Mouse (Mus musculus): ENCODE results near the gene Intu. TPM values are rescaled to one million over a fixed set of nuclear protein-coding genes. Genes with fewer than 3 reads are reported as not detected.
A peak's percentile ranks its signal among the peaks of the same experiment; 100 is the strongest.

Intu gene
- polyA plus RNA-seq, 1 experiment from 2014 or later = 3.4 TPM

DNA sequence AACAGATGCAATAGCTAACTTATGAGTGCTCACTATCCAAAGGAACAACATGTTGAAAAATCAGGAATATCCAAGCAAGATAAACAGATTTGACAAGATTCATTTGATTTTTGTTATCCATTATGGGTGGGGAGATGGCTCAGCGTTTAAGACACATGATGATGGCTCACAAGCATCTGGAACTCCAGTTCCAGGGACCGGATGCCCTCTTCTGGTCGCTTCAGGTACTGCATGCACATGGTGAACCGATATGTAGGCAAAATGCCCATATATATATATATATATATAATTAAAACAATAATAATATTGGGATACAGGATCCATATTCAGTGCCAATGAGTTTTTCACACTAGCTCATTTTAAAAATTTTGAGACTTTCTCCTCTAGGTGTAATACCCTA lies 5.7 kb upstream of the Intu start:
- no peak for ATAC-seq (ENCODE audit: low read depth)

DNA sequence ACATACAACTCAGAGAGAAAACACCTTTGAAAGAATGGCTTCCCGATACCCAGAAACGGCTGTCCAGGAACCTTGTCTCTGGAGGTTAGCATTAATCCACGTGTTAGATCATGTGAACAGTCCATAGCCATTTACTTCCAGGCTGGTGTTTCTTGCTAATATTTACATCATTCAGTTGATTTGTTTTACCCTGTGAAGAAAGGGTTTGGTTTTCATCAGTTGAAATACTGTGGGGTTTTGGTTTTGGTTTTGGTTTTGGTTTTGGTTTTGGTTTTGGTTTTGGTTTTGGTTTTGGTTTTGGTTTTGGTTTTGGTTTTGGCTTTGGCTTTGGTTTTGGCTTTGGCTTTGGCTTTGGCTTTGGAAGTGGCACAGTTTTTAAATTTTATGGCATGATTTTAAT lies 5.0 kb upstream of the Intu start:
- H3K4me3 ChIP-seq (ENCODE audit: low read length) = no peak overlapping the region
- 79% methylated on average over 3 of the region's 3 CpGs for WGBS
- H3K9ac ChIP-seq (ENCODE audit: low read length) = no peak overlapping the region
- H3K36me3 ChIP-seq (ENCODE audit: control insufficient read depth, insufficient read depth, low read length) = no peaks in the 10 kb centered on the region
- H3K27me3 ChIP-seq (ENCODE audit: control insufficient read depth, insufficient read depth, low read depth, low read length) = peaks cover 3% of the 10 kb centered on the region
- no peak overlapping the region for H3K27ac ChIP-seq (ENCODE audit: low read length)
- H3K9me3 ChIP-seq (ENCODE audit: control insufficient read depth, low read length) = no peaks in the 10 kb centered on the region
- H3K4me1 ChIP-seq (replicated peaks; ENCODE audit: control insufficient read depth, insufficient read depth, low read length) = peaks cover 9% of the 10 kb centered on the region
- no peak overlapping the region for H3K4me2 ChIP-seq (ENCODE audit: low read depth, low read length)
- no peak for ATAC-seq (ENCODE audit: low read depth)

More for the DNA sequence above, 5.7 kb upstream of the Intu start:
- no peak overlapping the region for H3K27ac ChIP-seq (ENCODE audit: low read length)
- 15% methylated on average over 4 of the region's 4 CpGs for whole genome bisulfite sequencing
- no peak overlapping the region for H3K9ac ChIP-seq (ENCODE audit: low read length)
- no peaks in the 10 kb centered on the region; the same call in 1 of the 2 replicates for H3K27me3 ChIP-seq (ENCODE audit: control insufficient read depth, insufficient read depth, low read depth, low read length)
- H3K9me3 ChIP-seq (ENCODE audit: control insufficient read depth, low read length) = no peaks in the 10 kb centered on the region
- no peak overlapping the region for H3K4me2 ChIP-seq (ENCODE audit: low read depth, low read length)
- no peaks in the 10 kb centered on the region for H3K36me3 ChIP-seq (ENCODE audit: control insufficient read depth, insufficient read depth, low read length)
- H3K4me1 ChIP-seq (replicated peaks; ENCODE audit: control insufficient read depth, insufficient read depth, low read length) = peaks cover 6% of the 10 kb centered on the region
- no peak overlapping the region for H3K4me3 ChIP-seq (ENCODE audit: low read length)

DNA sequence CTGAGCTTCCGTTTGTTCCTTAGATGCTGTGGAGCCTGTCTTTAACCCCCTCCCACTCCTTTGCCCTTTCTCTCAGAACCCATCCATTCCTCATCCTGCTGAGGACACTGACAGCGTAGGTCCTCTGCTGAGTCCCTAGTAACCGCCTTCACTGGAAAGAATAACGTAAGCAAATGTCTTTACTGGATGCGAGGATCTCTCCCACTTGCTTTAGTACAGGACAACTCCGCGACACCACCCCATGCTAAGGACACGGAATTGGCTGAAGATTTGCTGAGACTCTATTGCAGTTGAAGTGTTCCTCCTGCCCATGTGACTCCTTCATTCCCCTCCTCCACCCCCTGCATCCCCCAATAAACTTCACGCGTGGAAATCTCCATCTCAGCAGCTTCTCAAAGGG lies 3.9 kb upstream of the Intu start:
- ATAC-seq (ENCODE audit: low read depth) = no peak
- no peak overlapping the region for H3K4me2 ChIP-seq (ENCODE audit: low read depth, low read length)

GRCm38 (mm10) chr3:40527976-40528950 lies 2.8 kb upstream of the Intu start:
- Histone ChIP-seq H3K27me3 (ENCODE audit: control insufficient read depth, insufficient read depth, low read depth, low read length) (peaks cover 15% of the 10 kb centered on the region), H3K4me3 (ENCODE audit: low read length) (no peak overlapping the region), H3K9ac (ENCODE audit: low read length) (no peak overlapping the region), H3K27ac (ENCODE audit: low read length) (no peak overlapping the region), H3K4me2 (ENCODE audit: low read depth, low read length) (no peak overlapping the region), H3K9me3 (ENCODE audit: control insufficient read depth, low read length) (no peaks in the 10 kb centered on the region), H3K4me1 (replicated peaks; ENCODE audit: control insufficient read depth, insufficient read depth, low read length) (peaks cover 14% of the 10 kb centered on the region), H3K36me3 (ENCODE audit: control insufficient read depth, insufficient read depth, low read length) (no peaks in the 10 kb centered on the region)
- ATAC-seq (ENCODE audit: low read depth) = peak; percentile 43; the same call in 1 of the 2 replicates
- 22% methylated on average over 9 of the region's 9 CpGs for WGBS

More for the DNA sequence above, 3.9 kb upstream of the Intu start:
- peaks cover 14% of the 10 kb centered on the region for H3K4me1 ChIP-seq (replicated peaks; ENCODE audit: control insufficient read depth, insufficient read depth, low read length)
- no peaks in the 10 kb centered on the region for H3K36me3 ChIP-seq (ENCODE audit: control insufficient read depth, insufficient read depth, low read length)
- H3K27ac ChIP-seq (ENCODE audit: low read length) = no peak overlapping the region
- no peak overlapping the region for H3K4me3 ChIP-seq (ENCODE audit: low read length)
- 36% methylated on average over 10 of the region's 10 CpGs for WGBS
- no peaks in the 10 kb centered on the region for H3K9me3 ChIP-seq (ENCODE audit: control insufficient read depth, low read length)
- H3K9ac ChIP-seq (ENCODE audit: low read length) = no peak overlapping the region
- H3K27me3 ChIP-seq (ENCODE audit: control insufficient read depth, insufficient read depth, low read depth, low read length) = peaks cover 12% of the 10 kb centered on the region

- H3K27me3 ChIP-seq (ENCODE audit: control insufficient read depth, insufficient read depth, low read depth, low read length) = peaks cover 15% of the 10 kb centered on the region
- no peak overlapping the region for H3K4me3 ChIP-seq (ENCODE audit: low read length)
- 50% methylated on average over 6 of the region's 6 CpGs for WGBS
- H3K27ac ChIP-seq (ENCODE audit: low read length) = no peak overlapping the region
- peaks cover 14% of the 10 kb centered on the region for H3K4me1 ChIP-seq (replicated peaks; ENCODE audit: control insufficient read depth, insufficient read depth, low read length)
- H3K4me2 ChIP-seq (ENCODE audit: low read depth, low read length) = no peak overlapping the region
- no peaks in the 10 kb centered on the region for H3K9me3 ChIP-seq (ENCODE audit: control insufficient read depth, low read length)
- no peaks in the 10 kb centered on the region for H3K36me3 ChIP-seq (ENCODE audit: control insufficient read depth, insufficient read depth, low read length)
- H3K9ac ChIP-seq (ENCODE audit: low read length) = no peak overlapping the region
- no peak for ATAC-seq (ENCODE audit: low read depth)
Measured at GRCm38 (mm10) chr3:40528958-40529357, 2.1 kb upstream of the Intu start.

- H3K4me1 ChIP-seq (replicated peaks; ENCODE audit: control insufficient read depth, insufficient read depth, low read length) = peaks cover 14% of the 10 kb centered on the region
- peak overlapping the region; percentile 60; the same call in 1 of the 2 replicates for H3K9ac ChIP-seq (ENCODE audit: low read length)
- H3K27ac ChIP-seq (ENCODE audit: low read length) = no peak overlapping the region
- H3K9me3 ChIP-seq (ENCODE audit: control insufficient read depth, low read length) = no peaks in the 10 kb centered on the region
- H3K27me3 ChIP-seq (ENCODE audit: control insufficient read depth, insufficient read depth, low read depth, low read length) = peaks cover 15% of the 10 kb centered on the region
- no peak for ATAC-seq (ENCODE audit: low read depth)
- peak overlapping the region; percentile 60 for H3K4me3 ChIP-seq (ENCODE audit: low read length)
- H3K36me3 ChIP-seq (ENCODE audit: control insufficient read depth, insufficient read depth, low read length) = no peaks in the 10 kb centered on the region
- WGBS = 12% methylated on average over 7 of the region's 7 CpGs
- peak overlapping the region; percentile 99 for H3K4me2 ChIP-seq (ENCODE audit: low read depth, low read length)
Measured at GRCm38 (mm10) chr3:40530845-40531244, 241 bp upstream of the Intu start.

GRCm38 (mm10) chr3:40532256-40532655 lies 1.2 kb downstream of the Intu start:
- no peak for ATAC-seq (ENCODE audit: low read depth)
- H3K27ac ChIP-seq (ENCODE audit: low read length) = no peak overlapping the region
- peaks cover 15% of the 10 kb centered on the region for H3K27me3 ChIP-seq (ENCODE audit: control insufficient read depth, insufficient read depth, low read depth, low read length)
- peak overlapping the region; percentile 60 for H3K4me3 ChIP-seq (ENCODE audit: low read length)
- H3K4me1 ChIP-seq (replicated peaks; ENCODE audit: control insufficient read depth, insufficient read depth, low read length) = peaks cover 14% of the 10 kb centered on the region
- H3K36me3 ChIP-seq (ENCODE audit: control insufficient read depth, insufficient read depth, low read length) = no peaks in the 10 kb centered on the region
- peak overlapping the region; percentile 99 for H3K4me2 ChIP-seq (ENCODE audit: low read depth, low read length)
- peak overlapping the region; percentile 60; the same call in 1 of the 2 replicates for H3K9ac ChIP-seq (ENCODE audit: low read length)
- 20% methylated on average over 11 of the region's 11 CpGs for WGBS
- no peaks in the 10 kb centered on the region for H3K9me3 ChIP-seq (ENCODE audit: control insufficient read depth, low read length)

DNA sequence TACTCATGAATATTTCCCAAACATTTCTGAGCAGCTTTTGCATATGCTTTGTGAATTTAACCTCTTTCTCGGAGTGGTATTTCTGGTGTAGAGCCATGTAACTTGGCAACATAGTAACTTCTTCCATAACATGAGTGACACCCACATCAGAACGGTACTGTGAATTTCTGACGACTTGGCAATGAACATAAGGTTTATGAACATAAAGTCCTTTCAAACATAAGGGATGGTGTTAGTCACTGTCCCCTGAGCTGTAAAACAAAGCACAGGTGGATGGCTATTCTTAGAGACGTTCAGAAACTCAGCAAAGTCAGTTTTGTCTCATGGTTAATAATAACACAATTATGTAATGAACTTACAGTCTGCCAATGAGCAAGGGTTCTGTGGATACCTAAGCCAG lies 3.1 kb downstream of the Intu start:
- Histone ChIP-seq H3K4me2 (ENCODE audit: low read depth, low read length) (no peak overlapping the region), H3K9me3 (ENCODE audit: control insufficient read depth, low read length) (no peaks in the 10 kb centered on the region), H3K4me3 (ENCODE audit: low read length) (no peak overlapping the region), H3K9ac (ENCODE audit: low read length) (no peak overlapping the region), H3K27ac (ENCODE audit: low read length) (no peak overlapping the region), H3K27me3 (ENCODE audit: control insufficient read depth, insufficient read depth, low read depth, low read length) (peaks cover 15% of the 10 kb centered on the region), H3K36me3 (ENCODE audit: control insufficient read depth, insufficient read depth, low read length) (no peaks in the 10 kb centered on the region), H3K4me1 (replicated peaks; ENCODE audit: control insufficient read depth, insufficient read depth, low read length) (peaks cover 8% of the 10 kb centered on the region; the same call in 1 of the 2 replicates)
- WGBS = 61% methylated on average over 4 of the region's 4 CpGs
- no peak for ATAC-seq (ENCODE audit: low read depth)
